Mouse (Mus musculus) kidney, postnatal 14 days (tissue): ENCODE measurements at regions not wholly inside any gene's neighbourhood (a gene's known extent, or its start where the extent isn't known, plus 50 kb on each side); places are given as distances from the start of the nearest gene placed in this dataset.

Experiments used
- DNase-seq: peaks from one replicate; pipeline ENCODE4 v3.0.0; 2022; ENCODE audit warnings: mixed read lengths

GRCm38 (mm10) chr7:119384670-119385241 is 74.3 kb downstream of the Gp2 start:
- DNase-seq: no peak

- no peak for DNase-seq
Observed at GRCm38 (mm10) chr7:119379935-119380334, 79.2 kb downstream of the Gp2 start.

- no peak for DNase-seq
Observed at GRCm38 (mm10) chr7:119364268-119364596, 94.9 kb downstream of the Gp2 start.

- no peak for DNase-seq
Observed at GRCm38 (mm10) chr7:119363552-119364267, 95.4 kb downstream of the Gp2 start.

- DNase-seq: no peak
Observed at GRCm38 (mm10) chr7:119357338-119357737, 101.7 kb downstream of the Gp2 start.

- DNase-seq: peak; percentile 5
Observed at GRCm38 (mm10) chr7:119356251-119356650, 102.8 kb downstream of the Gp2 start.

GRCm38 (mm10) chr7:119352571-119352970 is 106.5 kb downstream of the Gp2 start:
- DNase-seq: no peak

GRCm38 (mm10) chr7:119350641-119351040 is 108.4 kb downstream of the Gp2 start:
- no peak for DNase-seq

- peak; percentile 2 for DNase-seq
Observed at GRCm38 (mm10) chr7:119343380-119343779, 115.7 kb downstream of the Gp2 start.

- no peak for DNase-seq
Observed at GRCm38 (mm10) chr7:119333102-119333501, 126.0 kb downstream of the Gp2 start.

GRCm38 (mm10) chr7:119330460-119331109 is 128.5 kb downstream of the Gp2 start:
- no peak for DNase-seq

- DNase-seq: no peak
Observed at GRCm38 (mm10) chr7:119296307-119296706, 111.9 kb upstream of the Gpr139 start.

- DNase-seq: no peak
Observed at GRCm38 (mm10) chr7:119291442-119291841, 107.0 kb upstream of the Gpr139 start.

- DNase-seq: no peak
Observed at GRCm38 (mm10) chr7:119285290-119285689, 100.9 kb upstream of the Gpr139 start.

- no peak for DNase-seq
Observed at GRCm38 (mm10) chr7:119279896-119280661, 95.7 kb upstream of the Gpr139 start.

- no peak for DNase-seq
Observed at GRCm38 (mm10) chr7:119272621-119273020, 88.2 kb upstream of the Gpr139 start.

GRCm38 (mm10) chr7:119271427-119271826 is 87.0 kb upstream of the Gpr139 start:
- no peak for DNase-seq

- no peak for DNase-seq
Observed at GRCm38 (mm10) chr7:119270826-119271420, 86.5 kb upstream of the Gpr139 start.

- DNase-seq: no peak
Observed at GRCm38 (mm10) chr7:119258222-119258621, 73.8 kb upstream of the Gpr139 start.

GRCm38 (mm10) chr7:119256916-119257315 is 72.5 kb upstream of the Gpr139 start:
- DNase-seq: no peak

GRCm38 (mm10) chr7:119252742-119253141 is 68.3 kb upstream of the Gpr139 start:
- no peak for DNase-seq

GRCm38 (mm10) chr7:119251679-119252078 is 67.3 kb upstream of the Gpr139 start:
- DNase-seq: no peak

GRCm38 (mm10) chr7:119250381-119250780 is 66.0 kb upstream of the Gpr139 start:
- no peak for DNase-seq
